Mouse (Mus musculus) spleen, adult 18-20 months (tissue): ENCODE data around the gene Eef1a1.

Source experiments
- DNase-seq, 2 experiments: peaks; one replicate each; pipeline ENCODE4 v3.0.0; 2022; ENCODE audit warnings: mixed read lengths in 2 of 2

Eef1a1 gene

DNA sequence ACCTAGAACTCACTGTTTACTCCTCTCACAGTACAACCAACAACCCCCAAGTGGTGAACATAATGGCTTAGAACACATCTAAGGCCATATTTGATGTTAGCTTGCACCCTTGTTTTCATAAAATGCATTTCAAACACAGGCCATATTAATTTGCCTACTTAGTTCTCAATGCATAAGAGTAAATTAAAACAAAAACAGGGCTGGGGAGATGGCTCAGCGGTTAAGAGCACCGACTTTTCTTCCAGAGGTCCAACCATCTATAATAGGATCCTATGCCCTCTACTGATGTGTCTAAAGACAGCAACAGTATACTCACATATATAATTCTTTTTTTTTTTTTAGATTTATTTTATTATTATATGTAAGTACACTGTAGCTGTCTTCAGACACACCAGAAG, 13.6 kb downstream of the Eef1a1 start:
- DNase-seq: no peak

DNA sequence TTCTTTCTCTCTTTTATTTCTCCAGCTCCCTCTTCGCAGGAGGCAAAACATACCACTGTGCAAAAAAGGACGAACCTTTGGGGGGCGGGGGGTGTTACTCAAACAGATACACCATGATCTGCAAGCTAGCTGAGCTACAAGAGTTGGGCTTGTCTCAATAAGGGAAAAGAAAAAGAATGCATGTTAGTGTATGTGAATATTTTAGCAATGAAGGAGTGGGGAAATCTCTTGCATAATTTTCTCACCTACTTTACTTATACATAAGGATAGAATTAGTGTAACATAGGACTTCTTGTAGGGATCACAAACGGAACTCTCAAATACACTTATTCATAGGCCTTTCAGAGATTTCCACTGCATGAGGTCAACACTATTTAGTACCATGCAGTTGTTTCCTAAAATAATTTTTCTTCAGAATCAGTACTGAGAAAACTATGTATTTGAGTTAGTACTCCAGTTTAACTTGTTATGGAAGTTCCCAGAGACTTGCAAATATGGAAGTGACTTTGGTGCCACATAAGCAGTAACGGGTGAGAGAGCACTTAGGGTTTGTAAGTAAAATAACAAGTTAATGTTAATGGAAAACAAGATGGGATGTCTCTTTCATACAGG, 14.1 kb downstream of the Eef1a1 start:
- DNase-seq: no peak

DNA sequence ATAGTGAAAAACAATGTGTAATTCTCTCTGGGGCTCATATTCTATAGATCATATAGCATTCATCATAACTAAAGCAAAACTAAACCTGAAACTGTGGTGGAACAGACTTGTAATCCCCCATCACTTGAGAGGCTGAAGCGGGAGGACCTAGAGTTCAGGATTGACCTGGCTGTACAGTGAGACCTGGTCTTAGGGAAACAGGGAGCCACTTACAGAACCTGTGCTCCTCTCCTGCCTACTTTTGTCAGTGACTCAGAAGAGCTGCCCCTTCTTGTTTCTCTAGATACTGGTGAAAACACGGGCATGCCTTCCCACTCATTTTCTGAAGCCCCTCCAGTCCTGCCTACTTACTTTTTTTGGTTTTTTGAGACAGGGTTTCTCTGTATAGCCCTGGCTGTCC, 14.7 kb downstream of the Eef1a1 start:
- DNase-seq: no peak

DNA sequence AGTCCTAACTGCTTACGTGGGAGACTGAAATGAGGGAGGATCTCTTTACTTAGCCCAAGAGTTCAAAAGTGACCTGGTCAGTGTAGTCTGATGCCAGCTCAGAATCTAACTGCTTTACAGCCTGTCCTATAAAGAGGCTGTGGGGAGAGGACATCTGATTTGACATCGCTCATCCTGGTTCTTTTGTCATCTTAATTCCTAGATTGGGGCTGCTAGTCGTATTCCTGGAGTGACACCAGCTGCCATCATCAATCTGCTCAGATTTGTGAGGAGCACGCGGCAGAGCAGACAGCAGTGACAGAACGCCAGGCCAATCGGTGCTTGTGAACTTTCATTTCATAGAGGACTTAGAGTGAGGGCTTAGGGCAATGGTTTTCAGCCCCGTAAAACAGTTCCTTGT, 15.4 kb downstream of the Eef1a1 start:
- DNase-seq: no peak

DNA sequence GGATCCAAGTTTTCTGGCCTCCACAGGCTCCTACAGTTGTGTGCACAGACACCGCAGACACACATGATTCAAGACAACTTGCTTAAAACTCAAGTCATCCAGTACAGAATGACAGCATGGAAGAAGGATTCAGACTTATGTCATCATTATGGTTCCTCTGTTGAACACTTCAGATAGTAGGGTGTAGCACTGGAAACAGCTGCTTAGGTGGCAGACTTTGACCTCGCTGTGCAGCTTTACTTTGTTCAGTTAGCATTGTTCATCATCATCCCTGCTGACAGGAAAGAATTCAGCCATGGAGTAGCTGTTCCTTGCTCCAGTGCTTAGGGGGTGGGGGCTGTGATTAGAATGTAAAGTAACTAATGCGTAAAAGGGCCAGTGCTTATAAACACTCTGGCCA, 23.2 kb downstream of the Eef1a1 start:
- DNase-seq: no peak

DNA sequence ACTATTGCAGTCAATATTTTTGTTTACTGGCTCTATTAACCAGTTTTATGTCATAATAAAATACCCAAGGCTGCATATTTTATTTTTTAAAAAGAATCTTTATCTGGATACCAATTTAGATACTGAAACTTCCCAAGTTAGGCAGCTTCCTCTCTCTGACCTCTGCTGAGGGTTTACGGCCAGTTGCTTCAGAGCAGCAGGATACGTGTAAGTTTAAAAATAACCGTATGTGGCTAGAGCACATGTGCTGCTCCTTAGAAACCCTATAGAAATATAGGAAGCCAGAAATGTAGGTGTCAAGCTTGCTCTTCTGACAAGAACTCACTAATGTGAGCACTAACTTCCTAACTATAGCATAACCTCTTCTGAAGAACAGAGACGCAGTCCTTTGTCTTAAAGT, 25.6 kb downstream of the Eef1a1 start:
- DNase-seq: no peak

DNA sequence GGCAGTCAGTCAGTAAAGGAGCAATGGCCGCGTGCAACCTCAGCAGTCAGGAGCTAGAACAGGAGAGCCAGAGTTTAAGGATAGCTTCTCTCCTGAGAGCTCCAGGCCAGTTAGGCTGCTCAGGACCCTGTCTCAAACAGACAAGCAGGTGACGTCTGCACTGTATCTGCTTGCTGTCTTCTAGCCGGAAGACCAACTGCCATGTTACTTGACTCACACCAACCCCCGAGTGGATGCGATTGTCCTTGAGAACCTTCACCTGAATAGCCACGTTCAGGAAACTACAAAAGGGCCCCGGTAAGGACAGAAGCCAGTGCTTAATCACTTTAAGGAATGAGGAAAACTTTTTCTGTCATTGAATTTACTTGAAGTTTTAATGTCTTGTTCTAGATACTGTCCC, 31.9 kb downstream of the Eef1a1 start:
- no peak for DNase-seq

DNA sequence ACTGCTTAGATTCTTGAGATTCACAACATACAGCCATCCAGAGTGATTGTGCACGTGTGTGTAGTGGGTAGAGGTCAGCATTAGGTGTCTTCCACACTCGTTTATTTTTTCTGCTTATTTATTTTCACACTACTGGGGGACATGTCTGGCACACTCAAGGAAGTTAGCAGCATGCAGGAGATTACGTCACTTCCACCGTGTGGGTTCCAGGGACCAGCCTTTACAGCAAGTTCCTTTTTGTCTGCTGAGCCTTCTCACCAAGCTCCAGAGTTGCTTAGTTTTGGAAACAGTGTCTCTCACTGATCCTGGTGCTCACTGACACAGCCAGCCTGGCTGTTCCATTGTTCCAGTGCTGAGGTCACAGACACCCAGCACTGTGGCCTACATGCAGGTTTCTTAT, 37.6 kb downstream of the Eef1a1 start:
- no peak for DNase-seq

DNA sequence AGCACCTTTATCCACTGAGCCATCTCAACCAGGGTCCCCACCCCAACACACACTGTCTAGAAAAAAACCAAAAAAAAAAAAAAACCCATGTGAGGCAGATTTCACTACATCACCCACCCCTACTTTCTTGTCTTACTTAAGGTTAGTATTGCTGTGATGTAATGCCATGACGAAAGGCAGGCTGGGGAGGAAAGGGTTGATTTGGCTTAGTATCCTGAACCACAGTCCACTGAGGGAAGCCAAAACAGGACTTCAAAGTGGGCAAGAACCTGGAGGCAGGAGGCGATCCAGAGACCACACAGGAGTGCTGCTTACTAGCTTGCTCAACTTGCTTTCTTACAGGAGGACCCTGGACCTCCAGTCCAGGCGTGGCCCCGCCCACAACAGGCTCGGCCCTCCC, 38.5 kb downstream of the Eef1a1 start:
- DNase-seq: no peak

DNA sequence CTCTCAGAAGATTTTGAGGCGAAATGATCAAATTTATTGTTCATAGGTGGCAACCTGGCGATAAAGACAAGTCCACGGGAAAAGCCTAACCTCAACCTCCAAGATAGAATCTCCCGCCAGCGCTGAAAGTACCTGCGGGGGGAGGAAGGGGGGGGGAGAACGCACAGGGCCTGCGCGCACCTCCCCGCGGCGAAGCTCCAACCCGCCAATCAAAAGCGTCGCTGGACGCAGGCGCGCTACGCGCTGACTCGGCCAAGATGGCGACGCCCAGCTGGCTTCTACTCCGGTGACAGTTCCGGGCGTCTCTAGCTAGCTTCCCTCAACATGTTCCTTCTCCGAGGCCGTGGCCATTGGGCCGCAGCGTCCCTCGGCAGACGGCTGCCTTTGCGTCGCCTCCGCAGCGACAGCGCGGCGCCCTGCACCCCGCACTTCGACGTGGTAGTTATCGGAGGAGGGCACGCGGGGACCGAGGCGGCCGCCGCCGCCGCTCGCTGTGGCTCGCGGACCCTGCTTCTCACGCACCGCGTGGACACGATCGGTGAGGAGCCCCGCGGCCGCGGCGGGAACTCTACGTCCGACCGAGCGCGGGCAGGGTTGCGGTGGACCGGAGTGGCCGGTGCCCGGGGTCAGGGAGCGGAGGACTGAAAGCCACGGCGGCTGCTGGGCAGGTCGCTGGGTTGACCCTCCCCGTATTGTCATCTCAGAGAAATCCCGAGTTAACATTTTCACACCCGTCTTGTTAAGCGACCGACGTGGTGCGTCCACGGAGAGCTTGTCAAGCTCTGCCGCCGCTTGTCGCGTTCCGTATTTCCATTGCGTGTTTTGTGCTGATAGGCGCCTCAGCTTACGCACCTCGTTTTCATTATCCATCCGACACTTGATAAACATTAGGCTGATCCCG, 40.7 kb downstream of the Eef1a1 start, which contains the start of the genes Mto1 and Gm17324:
Gene Mto1 (plus strand): TSS at position 236 of the 901 bp plus-strand sequence.
Gene Gm17324 (minus strand): TSS at position 814 of the 901 bp plus-strand sequence.
- peak; percentile 79 to 86 for DNase-seq

DNA sequence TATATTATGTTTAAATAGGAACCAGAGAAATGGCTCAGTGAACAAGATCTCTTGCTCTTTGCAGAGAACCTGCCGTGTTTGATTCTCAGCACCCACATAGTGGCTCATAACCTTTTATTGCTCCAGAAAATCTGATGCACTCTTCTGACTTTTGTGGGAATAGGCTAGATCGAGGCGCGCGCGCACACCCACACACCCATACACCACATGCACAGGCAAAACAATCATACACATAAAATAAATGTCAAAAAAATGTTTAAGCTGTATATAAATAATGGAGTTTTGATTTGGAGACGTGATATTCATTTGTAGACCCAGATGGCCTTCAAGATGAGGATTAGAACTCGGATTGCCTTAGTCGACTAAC, 41.4 kb downstream of the Eef1a1 start:
- DNase-seq: no peak

DNA sequence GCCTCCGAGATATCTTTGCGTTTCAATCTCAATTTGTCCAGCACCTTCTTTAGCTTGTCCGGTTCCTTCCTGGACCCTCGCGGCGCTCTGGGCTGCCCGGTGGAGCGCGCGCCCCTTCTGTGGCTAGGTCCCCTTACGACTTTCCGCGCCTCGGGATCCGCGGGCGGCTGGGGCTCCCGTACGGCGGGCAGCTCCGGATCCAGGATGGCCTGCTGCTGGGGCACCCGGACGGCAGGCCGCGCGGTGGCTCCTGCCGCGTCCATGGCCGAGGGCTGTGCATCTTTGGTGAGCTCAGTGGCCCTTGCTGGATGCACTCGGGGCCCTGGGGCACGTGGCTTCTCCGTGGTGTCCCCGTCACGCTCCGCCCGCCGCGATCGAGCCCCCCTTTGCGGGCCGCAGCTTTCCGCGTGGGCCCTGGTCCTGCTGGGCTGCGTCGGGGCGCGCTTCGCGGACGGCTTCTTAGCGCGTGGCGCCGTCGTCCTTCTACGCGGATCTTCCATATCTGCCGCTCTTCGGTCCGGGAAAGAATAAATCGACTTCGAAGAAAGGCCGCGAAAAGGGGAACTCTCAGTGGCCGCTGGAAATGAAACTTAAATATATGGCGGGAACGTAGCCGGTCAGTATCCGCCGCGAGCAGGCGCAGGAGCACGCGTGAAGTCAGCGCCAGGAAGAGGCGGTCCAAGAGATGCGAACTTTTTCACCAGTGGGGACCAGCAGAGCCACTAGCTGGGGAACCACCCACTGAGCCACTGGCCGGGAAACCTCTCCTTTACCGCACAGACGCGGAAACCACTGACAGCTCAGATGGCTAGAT, 46.2 kb downstream of the Eef1a1 start, which contains the start of gene Cgas:
Gene Cgas (minus strand): TSS at position 659 of the 814 bp plus-strand sequence.
- DNase-seq: peak; percentile 54 to 57

DNA sequence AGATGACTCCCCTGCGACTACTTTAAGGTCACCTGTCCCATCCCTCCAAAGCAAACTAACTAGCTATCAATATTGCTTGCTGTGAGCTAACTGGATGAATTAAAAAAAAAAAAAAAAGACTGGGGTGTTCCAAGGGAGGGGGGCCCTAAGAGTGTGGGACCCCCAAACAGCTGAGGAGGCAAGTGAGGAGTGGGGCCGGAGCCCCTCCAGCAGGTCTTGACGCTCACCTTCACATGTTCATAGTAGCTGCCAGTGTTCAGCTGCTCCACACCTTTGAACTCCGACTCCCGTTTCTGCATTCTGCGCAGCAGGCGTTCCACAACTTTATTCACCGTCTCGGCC, 46.7 kb downstream of the Eef1a1 start:
- no peak for DNase-seq

DNA sequence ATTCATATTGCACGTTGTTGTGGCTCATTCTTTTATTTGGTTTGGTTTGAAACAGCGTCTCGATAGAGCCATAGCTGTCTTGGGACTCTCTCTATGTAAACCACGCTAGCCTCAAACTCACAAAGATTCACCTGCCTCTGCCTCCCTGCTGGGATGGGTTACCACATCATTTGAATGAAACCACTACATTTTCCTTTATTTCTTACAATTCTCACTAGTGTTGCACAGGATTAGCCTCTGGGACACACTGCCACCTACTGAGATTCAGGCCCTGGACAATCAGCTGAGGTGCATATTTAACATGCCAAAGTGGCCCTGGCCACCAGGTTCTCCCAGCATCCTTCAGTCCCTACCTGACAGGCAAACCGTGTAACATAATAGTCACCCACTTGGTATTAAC, 49.5 kb downstream of the Eef1a1 start:
- no peak for DNase-seq

DNA sequence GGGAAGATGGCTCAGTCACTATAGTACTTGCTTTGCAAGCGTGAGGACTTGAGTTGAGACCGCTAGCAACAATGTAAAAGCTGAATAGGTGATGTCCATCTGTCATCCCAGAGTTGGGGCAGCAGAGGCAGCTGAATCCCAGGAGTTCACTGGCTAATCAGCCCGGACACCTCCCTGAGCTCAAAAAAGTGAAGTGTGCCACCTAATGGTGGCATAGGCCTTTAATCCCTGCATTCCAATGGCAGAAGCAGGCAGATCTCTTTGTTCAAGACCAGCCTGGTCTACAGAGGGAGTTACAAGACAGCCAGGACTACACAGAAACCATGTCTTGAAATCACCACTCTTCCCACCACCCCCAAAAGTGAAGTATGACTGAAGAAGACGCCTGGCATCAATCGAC, 56.5 kb downstream of the Eef1a1 start:
- no peak for DNase-seq

DNA sequence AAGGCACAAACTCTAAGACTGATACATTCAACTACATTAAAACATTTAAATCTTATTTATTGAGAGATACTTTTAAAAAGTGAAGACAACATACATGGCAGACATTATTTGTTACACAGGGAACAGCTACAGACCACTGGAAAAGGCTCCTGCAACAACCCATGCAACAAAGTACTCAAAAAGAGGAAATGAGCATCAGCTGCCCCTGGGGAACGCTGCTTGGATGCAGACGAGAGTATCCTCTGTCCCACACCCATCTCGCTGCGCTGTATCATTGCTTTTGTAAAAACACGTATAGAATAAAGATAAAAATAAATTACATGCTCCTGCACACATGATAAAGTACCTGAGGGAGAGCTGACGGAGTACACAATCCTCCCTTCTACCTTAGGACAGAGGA, 58.5 kb downstream of the Eef1a1 start:
- DNase-seq: peak; percentile 27 to 52

DNA sequence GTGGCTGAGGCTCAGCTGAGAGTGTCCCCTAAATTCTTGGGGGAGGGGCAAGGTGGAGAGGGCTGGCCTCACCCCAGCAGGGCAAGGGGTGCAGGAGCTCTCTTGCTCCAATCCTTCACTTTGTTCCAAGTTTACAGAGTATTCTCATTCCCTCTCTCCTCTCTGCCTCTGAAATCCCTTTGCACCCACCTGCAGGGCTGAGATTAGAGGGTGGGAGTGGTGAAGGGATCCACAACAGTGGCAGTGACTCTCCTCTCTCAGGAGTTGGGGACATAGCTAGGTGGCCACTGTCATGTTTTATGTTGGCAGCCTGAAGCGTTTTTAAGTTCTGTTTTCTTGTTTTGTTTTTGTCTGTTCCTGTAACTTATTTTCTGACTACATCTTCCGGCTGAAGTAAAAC, 59.4 kb downstream of the Eef1a1 start:
- DNase-seq: no peak

DNA sequence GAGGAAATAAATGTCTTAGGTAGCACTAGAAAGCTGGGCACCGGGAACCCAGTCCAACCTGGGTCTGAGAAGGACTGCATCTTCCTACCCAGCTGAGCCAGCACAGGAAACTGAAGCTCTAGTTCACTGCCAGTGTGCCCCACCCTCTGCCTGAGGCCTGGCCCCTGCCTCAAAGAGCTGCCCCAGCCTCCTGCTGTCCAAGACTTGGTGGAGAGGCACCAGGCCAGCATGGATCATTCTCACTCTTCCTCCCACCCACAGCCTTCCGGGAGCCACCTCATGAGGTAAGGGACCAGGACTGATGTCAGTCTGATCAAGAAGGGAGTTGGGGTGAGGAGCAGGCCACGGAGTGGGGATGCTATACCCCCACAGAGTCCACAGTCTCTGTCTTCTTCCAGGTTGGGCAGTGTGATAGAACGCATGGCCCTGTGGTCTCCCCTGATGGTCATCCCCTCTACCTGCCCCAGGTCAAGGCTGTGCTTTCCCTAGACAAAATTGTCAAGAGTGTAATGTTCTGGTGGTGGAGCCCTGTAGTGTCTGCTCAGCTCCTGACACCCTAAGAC, 60.0 kb downstream of the Eef1a1 start:
- DNase-seq: no peak
